Mouse (Mus musculus) megakaryocyte, embryonic 14.5 days (primary cell): ENCODE results near the gene Prox2.

Source experiments
- FLI1 ChIP-seq: IDR thresholded peaks from 2 replicates; pipeline ENCODE4 v1.6.1; 2012; ENCODE audit warnings: low read length, inconsistent platforms, mixed read lengths
- GATA1 ChIP-seq: IDR thresholded peaks from 3 replicates; pipeline ENCODE4 v1.6.1; 2012; ENCODE audit warnings: mixed read lengths, low read length, inconsistent platforms, borderline replicate concordance

- TF ChIP-seq GATA1 (no peak), FLI1 (no peak)
These were observed 12.6 kb upstream of the Prox2 start for GRCm38 (mm10) chr12:85123108-85123530.
